Mouse (Mus musculus) thymus, postnatal 4 days (tissue): ENCODE results near the gene Mgat4b.

ENCODE experiments used
- DNase-seq: peaks from one replicate; pipeline ENCODE4 v3.0.0; 2021

Mgat4b gene

DNA sequence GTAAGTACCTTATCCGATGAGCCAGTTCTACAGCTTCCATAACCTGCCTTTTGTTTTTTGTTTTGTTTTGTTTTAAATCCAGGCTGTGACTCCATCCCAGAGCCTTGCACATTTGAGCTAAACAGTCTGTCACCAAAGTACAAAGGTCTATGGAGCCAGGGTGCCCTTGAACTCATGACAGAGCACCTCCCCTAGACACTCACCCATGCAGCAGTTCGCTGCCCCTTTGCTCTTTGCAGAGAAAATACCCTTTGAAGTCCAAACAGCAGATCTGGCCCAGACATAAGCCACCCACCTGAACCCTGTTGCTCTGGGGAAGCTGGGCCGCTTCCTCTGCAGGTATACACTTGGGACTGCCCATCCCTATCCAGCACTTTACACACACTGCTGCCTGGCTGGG lies 9.1 kb upstream of the Mgat4b start:
- no peak for DNase-seq

- no peak for DNase-seq
These were observed 7.3 kb upstream of the Mgat4b start for GRCm38 (mm10) chr11:50203302-50203827.

GRCm38 (mm10) chr11:50205434-50205833 lies 5.3 kb upstream of the Mgat4b start:
- no peak for DNase-seq

DNA sequence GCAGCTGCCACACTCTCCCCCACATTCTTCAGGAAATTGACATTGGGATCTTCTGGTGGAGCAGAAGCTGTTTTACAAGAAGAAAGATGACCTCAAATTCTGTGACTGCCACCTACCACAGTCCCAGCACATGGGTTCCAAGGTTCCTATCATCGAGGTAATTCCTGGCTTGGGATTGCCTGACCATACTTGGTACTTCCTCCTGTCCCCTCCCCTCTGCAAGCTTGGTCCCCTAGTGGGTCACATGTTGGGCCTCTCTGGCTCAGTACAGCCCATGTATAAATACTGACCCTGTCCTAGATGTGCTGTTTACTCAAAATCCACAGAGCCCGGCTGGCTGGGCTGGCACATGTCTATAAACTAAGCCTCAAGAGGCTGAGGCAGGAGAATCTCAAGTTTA lies 4.7 kb upstream of the Mgat4b start:
- no peak for DNase-seq

DNA sequence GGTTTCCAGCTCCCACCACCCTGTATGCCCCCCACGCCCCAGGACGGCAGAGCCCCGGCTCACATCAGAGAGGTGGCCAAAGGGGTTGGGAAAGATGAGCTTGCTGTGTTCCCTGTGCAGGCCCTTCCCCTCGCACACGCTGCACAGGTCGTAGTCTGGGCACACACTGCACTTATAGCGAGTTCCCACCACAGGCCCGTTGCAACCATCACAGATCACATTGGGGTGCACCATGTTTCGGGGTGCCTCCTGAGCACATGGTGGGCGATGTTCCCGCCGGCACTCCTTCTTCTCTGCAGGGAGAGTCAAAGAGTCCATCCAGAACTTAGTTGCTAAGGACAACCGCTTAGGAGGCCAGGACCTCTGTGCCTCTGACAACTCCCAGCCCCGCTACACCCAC lies 3.3 kb upstream of the Mgat4b start:
- no peak for DNase-seq

DNA sequence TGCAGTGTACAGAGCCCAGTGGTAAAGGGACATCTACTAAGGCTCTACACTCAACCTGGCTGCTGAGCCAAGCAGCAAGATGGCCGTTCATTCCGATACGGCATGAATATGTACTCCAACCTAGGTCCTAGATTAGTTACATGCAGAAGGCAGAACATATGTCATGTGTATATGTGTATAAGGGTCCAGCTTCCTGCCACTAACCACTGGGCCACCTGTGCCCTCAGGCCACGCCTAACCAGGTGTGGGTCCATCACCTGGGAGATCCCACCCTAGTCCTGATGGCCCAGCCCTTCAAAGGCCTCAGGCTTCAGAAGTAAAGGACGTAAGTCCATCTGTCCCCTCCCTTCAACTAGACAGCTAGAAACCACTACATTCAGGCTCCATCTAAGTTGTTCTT lies 2.7 kb upstream of the Mgat4b start:
- DNase-seq: no peak

DNA sequence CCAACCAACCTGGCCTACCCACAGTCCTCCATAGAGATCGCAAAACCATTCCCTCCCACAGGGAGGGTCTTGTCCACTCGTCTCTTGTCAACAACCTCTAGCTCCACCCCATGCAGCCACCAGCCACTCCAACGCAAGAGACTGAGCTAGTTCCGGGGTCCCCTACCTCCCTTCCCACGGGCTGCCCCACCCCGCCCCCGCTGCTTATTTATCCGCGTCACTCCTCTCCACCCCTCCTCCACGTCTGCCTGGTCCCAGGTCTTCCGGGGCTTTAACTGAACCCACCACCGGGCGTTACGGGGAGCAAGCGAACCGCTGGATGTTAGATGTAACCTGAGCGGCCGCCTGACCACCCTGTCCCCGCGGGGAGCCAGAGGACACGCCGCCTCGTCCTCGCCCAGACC lies 587 bp upstream of the Mgat4b start:
- peak; percentile 94 for DNase-seq

DNA sequence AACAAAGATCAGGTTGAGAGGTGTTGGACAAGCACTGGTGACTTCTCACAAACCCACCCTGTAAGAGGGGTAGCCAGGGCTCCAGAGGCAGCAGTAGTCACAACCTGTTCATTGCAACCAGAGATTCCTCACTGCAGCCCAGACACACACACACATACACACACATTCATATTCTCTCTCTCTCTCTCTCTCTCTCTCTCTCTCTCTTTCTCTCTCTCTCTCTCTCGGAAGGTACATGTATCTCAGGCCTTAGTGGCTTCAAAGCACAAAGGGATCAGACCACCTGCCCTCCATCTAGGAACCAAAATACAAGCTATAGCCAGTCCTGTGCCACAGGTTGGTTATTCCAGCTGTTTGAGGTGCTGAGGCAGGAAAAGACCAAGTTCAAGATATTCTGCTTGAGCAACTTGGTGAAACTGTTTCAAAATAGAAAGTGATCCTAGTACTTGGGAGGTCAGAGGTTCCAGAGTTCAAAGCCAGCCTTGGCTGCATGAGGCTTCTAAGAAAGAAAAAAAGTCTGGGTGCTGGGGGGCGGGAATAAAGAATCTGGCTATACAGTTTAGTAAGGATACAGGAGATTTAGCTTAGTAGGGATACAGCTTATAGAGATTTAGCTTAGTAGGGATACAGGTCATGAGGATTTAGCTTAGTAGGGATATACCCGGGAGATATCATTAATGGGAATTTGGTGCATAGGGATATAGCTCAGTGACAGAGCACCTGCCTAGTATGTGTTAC lies 801 bp downstream of the Mgat4b start:
- no peak for DNase-seq

DNA sequence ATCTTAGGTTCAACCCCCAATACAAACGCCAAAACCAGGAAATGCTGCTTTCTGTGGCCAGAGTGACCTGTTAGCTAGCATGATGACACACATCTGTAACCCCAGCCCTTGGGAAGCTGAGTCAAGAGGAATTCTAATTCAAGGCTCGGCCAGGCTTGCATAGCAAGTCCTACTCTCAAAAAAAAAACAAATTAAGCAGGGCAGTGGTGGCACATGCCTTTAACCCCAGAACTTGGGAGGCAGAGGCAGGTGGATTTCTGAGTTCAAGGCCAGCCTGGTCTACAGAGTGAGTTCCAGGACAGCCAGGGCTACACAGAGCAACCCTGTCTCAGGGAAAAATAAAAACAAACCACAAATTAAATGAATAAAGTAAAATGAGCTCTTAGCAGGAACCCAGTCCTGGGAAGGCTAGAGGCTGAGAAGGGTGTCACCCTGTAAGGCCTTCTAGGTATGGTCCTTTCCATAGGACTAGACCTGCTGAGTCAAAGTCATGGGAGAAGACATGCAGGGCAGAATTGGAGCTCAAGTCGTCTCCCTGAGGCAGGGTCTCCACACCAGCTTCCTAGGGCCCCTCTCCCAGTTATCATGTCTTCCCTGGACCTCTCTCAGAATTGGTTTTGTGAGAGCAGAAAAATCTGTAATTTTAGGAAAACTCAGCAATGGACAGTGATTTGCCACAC lies 1.5 kb downstream of the Mgat4b start:
- no peak for DNase-seq

DNA sequence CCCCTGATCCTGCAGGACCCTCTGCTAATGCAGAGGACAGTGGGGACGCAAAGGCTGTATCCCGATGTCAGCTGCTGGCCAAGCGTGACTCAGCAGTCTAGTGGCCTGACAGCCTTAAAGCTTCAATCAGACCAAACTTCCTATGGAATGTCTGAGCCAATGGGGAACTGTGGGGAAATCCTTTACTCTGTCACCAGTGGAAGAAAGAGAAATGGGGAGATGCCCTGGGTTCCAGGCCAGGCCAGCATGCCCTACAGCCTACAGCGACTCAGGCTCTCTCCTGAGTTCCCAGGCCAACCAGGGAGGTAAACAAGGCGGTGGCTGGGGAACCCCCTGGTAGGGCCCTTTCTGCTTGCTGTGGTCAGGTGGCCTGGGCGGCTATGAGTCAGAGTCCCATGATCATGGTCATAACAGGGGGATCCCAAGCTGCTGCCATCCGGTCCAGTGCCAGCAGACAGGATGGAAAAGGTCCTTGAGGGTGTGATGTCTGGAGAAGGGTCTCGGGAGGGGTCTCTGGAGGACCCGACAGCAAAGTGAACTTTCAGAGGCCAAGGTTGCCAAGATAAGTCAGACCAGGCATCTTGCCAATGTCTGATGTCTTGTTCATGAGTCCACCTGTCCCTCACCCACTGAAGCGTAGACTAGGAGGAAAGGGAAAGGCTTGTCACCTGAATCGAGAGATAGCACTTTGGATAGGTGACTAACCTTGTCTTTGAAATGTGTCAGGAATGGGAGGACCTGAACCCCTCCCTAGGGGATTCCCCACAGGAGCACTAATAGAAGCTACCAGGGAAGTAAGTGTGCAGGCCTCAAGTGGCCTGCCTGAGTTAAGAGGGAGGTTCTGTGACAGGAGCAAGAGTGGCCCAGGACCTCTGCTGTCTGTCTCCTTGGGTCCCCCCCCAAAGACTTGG lies 2.4 kb downstream of the Mgat4b start:
- no peak for DNase-seq

GRCm38 (mm10) chr11:50214631-50215030 lies 3.9 kb downstream of the Mgat4b start:
- no peak for DNase-seq

DNA sequence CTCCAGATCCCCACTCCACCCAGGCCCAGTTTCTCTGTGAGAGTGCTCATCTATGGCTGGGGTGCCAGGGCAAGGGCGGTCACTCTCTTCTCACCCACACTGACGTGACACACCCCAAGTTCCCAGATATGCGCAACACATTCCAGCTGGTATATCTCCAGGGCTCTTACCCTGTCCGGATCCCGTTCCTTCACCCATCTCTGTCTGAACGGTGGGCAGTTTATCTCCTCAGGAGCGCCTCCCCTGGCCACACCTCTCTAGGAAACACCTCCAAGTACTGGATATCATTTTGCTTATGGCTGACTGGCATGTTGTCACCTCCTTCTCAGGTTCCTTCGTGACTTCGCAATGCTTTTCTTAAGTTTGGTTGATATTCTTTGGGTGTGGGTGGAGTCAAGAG lies 4.9 kb downstream of the Mgat4b start:
- DNase-seq: no peak

- DNase-seq: no peak
These were observed 6.2 kb downstream of the Mgat4b start for GRCm38 (mm10) chr11:50216724-50217366.

DNA sequence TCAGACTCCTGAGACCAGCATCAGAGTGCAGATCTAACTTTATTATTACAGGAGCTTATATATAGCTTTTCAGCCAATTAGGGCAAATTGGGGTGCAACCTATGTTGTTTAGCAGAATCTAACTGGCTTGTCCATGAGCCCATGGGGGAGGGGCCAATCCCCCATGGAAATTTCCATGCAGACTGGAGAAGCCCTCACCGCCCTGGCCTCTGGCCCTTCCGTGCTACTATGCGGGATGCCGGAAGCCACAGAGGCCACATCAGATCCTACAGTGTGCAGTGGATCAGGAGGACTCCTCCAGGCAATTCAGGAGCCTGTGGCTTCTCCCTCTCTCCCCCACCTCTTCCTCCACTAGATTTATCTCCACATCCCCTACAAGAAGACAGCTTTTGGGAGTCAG lies 7.1 kb downstream of the Mgat4b start:
- DNase-seq: no peak

GRCm38 (mm10) chr11:50219833-50220232 lies 9.1 kb downstream of the Mgat4b start:
- DNase-seq: no peak

DNA sequence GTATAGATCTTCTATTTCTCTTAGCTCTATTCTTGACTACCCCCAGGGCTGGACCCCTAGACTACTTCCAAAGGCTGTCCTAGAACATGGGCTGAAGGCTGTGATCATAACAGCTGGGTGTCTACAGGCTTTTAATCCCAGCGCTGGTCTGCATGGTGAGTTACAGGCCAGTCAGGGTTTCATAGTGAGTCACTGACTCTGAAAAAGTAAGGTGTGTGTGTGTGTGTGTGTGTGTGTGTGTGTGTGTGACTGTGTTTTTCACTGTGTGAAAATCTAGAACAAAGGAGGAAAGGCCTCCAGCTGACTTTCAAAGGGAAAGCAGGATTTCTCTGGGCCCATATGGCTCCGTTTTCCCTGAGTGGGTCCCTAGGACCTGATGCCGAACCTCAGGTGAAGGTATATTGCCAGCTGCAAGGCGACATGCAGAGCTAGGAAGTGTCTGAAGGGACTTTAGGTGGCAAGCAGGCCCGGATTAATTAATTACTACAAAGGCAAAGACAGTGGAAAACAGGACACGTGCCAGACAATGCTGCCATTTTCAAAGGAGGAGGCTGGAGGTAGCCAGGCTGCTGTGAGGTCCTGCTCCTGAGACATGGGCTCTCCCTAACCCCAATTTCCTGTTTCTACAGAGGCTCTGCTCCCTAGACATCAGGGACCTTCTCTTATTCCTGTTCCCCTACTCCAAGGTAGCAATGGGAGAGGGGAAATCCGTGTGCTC lies 12.0 kb downstream of the Mgat4b start:
- no peak for DNase-seq

DNA sequence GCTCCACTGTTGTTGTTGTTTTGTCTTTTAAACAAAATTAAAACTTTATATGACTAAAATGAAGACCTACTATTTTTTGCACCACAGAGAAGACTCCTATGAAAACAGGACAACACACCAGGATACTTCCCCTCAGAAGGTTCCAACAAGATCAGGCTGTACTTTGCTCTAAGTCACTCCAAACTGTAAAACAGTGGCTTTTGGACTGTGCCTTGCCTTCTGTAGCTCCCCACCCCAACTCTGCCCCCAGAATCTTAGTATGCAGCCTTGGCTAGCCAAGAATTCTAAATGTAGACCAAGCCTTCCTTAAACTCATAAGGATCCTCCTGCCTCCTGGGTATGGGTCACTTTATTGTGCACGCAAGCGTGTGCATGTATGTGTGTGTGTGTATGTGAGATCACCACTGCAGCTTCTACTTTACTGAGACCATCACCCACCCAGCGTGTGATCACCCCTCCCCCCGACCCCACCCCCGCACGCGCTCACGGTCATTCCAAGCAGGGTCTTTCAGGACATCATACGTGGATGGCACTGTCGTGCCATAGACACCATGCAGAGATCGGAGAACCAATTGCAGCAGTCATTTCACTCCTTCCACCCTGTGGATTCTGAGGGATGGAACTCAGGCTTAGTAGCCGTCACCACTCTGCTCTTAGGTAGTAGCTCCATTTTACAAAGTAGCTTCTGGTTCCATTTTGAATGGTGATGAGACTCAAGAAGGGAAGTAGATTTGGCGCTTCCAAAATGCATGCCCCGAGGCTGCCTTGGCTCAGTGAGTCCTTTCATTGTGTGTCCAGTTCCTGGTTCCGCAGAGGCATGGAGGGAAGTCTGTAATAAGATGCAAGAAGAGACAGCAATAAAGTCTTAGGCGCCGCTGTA lies 13.3 kb downstream of the Mgat4b start:
- DNase-seq: no peak

DNA sequence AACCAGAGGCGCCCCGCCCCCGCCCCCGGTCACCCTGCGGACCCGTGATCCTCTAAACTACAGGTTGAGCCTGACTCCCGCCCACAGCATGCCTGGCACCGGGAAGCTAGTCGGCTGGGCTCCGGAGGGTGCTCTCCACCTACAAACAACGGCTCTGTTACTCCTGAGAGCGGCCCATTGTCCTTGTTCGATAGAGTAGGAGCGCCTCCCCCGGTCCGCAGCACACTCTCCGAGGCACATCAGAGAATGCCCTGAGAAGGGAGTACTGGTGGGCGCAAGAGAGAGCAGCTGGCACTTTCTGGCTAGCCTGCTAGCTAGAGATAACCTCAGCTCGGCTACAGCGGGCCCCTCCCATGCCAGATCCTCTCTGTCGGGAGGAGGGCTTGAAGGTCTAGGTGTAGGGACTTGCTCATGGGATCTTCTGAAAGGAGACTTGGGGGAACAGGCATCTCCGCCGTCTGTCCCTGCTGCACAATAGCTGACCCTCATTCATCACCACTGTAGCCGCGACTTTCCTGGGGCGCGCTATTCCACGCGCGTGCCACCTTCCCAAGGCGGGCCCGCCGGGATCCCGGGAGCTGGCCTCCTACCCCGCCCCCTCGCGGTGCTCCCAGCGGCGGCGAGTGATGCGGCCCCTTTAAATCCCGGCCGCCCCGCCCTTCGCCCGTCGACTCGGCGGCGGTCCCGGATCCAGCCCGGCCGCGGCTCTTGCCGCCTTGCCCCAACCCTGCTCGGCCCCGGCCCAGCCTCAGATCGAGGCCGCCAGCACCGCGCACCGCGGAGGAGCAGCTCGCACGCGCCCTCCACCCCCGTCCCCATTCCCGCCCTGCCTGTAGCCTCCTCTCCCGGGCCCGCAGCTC lies 14.2 kb downstream of the Mgat4b start:
- DNase-seq: peak; percentile 78

DNA sequence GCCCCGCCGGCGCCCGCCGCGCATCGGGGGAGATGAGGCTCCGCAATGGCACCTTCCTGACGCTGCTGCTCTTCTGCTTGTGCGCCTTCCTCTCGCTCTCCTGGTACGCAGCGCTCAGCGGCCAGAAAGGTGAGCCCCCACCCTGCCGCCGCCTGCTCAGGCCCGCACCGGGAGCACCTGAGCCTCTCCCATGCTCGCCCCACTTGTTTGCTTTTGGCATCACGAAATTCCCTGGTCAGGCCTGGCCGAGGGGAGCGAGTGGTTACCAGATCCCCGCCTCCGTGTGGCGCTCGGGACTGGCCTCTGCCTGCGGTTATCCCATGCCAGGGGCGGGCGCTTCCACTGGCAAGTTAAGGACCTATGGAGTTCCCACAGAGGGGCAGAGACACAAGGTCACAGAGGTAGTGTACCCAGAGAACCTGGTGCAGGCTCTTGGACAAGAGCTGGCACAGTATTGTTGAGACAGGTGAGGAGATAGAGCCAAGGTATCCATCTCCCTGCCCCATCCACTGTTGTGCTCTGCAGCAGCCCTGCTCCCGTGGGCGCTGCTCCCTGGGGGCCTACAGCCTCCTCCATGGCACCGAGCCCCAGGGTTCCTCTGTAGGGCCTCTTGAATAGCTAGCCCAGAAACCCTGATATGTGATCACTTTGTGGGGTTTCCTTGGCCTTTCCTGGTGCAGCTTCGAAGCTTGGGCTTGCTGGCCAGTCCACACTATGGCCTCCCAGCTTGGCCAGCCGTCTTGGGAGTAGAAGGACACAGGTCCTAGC lies 15.1 kb downstream of the Mgat4b start:
- peak; percentile 68 for DNase-seq
